Mouse (Mus musculus) left cerebral cortex, adult 8-10 months (tissue): ENCODE measurements around the gene D5Ertd577e. TPM values are rescaled to one million over a fixed set of nuclear protein-coding genes. Genes with fewer than 3 reads are reported as not detected.
"Not testable (repeated sequence)": the region's sequence is repeated elsewhere in the genome, so short reads cannot be mapped to it uniquely, and the experiment has no call there.

ENCODE experiments used
- DNase-seq, 2 experiments: peaks; one replicate each; pipeline ENCODE4 v3.0.0; 2022; ENCODE audit warnings: low spot score in 2 of 2
- total RNA-seq, 4 experiments: library from RNA; stranded (reverse); gene quantifications; 2 replicates each; pipeline ENCODE4 v1.2.4; 2022

Gene D5Ertd577e
- not detected for total RNA-seq

- not testable (repeated sequence) for DNase-seq
Observed at GRCm38 (mm10) chr5:95456506-95456905, at the start of gene D5Ertd577e. Gene D5Ertd577e, plus strand, starts transcription at chr5:95456806.

GRCm38 (mm10) chr5:95510458-95510857, 53.9 kb downstream of the D5Ertd577e start, which contains the start of gene Gm3286:
Gene Gm3286, plus strand, starts transcription at chr5:95510758.
- DNase-seq: not testable (repeated sequence)

Other genes starting within 250 kb of the D5Ertd577e start
- not detected for gene Gm10424, start 184.0 kb upstream of the D5Ertd577e start, total RNA-seq
- gene Gm3259, start 150.9 kb upstream of the D5Ertd577e start, total RNA-seq: not detected
- not detected for gene Gm3286, start 54.0 kb downstream of the D5Ertd577e start, total RNA-seq
- gene Gm7971, start 138.1 kb downstream of the D5Ertd577e start, total RNA-seq: not detected